Mouse (Mus musculus): ENCODE measurements around the gene Tubb2a.

GRCm38 (mm10) chr13:34035424-34035823 is 42.4 kb downstream of the Tubb2a start:
- TF ChIP-seq CTCF (IDR thresholded peaks at IDR 0.05; ENCODE audit: low read depth, low read length): no peak
- no peak for TF ChIP-seq TAL1 (conservative IDR thresholded peaks at IDR 0.05; ENCODE audit: low read depth, low read length)
